Mouse (Mus musculus): ENCODE measurements around the gene Spink8.
A peak's percentile ranks its signal among the peaks of the same experiment; 100 is the strongest.

Gene Spink8

GRCm38 (mm10) chr9:109870983-109871572, 59.0 kb downstream of the Spink8 start:
- DNase-seq, result no peak

DNA sequence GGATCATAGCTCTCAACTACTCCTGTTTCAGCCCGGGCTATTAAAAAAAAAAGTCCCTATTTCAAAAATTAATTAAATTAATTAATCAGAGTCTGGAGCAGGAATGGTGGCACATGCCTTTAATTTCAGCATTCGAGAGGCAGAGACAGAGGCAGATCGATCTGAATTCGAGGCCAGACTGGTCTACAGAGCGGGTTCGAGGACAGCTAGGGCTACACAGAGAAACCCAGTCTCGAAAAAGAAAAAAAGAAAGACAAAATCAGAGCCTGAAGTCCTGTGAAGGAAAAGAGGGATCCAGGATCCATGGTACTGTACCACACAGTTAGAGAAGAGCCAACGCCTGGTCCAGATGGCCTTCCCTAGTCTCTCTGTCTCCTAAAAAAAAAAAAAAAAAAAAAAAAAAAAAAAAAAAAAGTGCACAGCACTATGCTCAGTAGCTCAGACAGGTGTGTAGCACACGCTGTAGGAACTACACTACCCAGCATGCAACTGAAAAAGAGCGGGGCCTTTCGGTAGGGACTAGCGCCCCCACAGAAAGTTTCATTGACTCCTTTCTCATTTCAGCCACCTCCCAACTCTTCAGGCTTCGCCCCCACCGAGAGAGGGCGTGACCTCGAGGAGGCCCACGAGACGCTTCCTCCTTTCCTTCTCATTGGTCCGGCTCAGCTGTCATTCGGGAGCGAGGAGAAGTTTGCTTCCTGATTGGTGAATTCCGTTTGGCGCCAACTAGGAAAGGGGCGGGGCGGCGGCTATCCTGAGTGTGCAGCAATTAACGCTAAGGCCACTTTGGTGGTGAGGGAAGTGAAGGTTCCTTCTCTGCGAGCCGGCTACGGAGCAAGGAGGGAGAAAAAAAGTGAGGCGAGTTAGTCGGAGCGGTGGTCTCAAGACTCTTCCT, 63.0 kb downstream of the Spink8 start, which contains the start of gene Cdc25a:
Cdc25a (plus strand) TSS at position 783 of the 895 bp plus-strand sequence.
- peak; percentile 99 for DNase-seq

DNA sequence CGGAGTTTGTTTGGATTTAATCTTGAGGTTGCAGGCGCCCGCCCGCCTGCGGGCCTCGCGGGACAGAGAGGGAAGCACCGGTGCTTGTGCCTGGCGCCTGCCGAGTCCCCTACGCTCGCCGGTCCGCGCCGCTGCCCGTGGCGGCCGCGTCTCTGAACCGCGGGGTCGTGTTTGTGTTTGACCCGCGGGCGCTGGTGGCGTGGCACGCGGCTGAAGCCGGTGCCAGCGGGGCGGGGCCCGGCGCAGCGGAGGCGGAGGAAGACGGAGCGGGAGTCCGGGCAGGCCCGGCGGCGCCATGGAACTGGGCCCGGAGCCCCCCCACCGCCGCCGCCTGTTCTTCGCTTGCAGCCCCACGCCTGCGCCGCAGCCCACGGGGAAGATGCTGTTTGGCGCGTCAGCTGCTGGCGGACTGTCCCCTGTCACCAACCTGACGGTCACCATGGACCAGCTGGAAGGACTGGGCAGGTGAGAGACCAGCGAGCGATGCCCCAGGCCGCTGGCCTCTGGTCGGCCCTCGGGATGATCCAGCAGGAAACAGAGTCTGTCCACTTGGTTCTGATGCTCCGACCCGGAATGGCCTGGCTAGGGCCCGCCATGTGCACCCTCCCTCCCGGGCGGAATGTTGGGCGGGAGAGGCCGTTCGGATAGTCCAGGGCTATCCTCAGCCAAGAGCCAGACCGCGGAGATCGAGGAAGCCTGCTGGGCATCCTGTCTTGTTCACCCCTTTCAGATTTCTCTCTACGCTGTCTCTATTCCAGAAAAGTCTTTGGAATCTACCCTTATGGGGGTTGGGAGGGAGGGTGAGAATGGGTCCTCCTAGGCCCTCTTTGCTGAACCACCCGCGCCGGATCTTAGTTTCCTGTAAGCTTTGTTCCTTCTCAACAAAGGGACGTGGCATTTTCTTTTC, 63.9 kb downstream of the Spink8 start:
- no peak for DNase-seq
